Mouse (Mus musculus) heart, postnatal 14 days (tissue): ENCODE data around the gene Sptssa. TPM values are rescaled to one million over a fixed set of nuclear protein-coding genes. Genes with fewer than 3 reads are reported as not detected.

ENCODE experiments used
- microRNA-seq, 2 experiments: library from miRNA; unstranded; fragments of <30 nt; microRNA quantifications; one replicate each; pipeline ENCODE4 v1.2.0; 2021 to 2022
- total RNA-seq, 2 experiments: library from RNA; stranded (reverse); gene quantifications; 2 replicates each; pipeline ENCODE4 v1.2.3; 2021

Sptssa gene
- total RNA-seq, 2 experiments from 2014 or later: 41.1 to 41.8 TPM

Small RNA genes within 50 kb of the gene (microRNA-seq; reads per million reads assigned to microRNA genes)
- 0 reads per million in 2 experiments for gene Mir1892

Other genes with a start within 250 kb of the Sptssa start
- 10 to 100 TPM; 25.3 to 29.0 TPM for gene Eapp, start 39.3 kb upstream of the Sptssa start, total RNA-seq
- gene Snx6, start 139.1 kb upstream of the Sptssa start, total RNA-seq: 10 to 100 TPM; 38.0 to 39.8 TPM
- gene Cfl2, start 206.3 kb upstream of the Sptssa start, total RNA-seq: 100 to 1,000 TPM; 329 to 343 TPM